Mouse (Mus musculus): ENCODE data around the gene Aass. TPM values are rescaled to one million over a fixed set of nuclear protein-coding genes. Genes with fewer than 3 reads are reported as not detected.
"Not testable (repeated sequence)": the region's sequence is repeated elsewhere in the genome, so short reads cannot be mapped to it uniquely, and the experiment has no call there.

Gene Aass
- polyA plus RNA-seq, 1 experiment from 2014 or later: 1.6 TPM

DNA sequence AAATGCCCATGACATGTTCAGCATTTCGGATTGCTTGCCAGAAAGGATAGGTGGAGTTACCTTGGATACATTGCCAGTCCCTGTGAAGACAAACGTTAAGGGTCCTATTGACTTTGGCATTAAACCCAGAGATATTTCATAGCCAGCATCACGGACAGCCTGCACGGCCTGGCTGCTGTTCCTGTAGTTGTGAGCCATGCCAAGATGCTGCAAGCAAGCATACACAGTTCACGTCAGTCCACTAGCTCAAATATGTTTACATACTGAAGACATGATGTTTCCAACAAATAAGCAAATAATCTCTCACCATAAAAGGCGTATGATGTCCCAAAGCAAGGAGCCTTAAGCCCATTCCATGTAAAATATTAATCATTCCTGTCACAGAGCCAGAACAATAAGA lies 18.0 kb downstream of the Aass start:
- H3K27ac ChIP-seq: no peak overlapping the region
- H3K9me3 ChIP-seq: no peaks in the 10 kb centered on the region
- no peak overlapping the region for H3K4me3 ChIP-seq (replicated peaks)
- H3K36me3 ChIP-seq (replicated peaks): no peaks in the 10 kb centered on the region
- no peak for ATAC-seq (ENCODE audit: low FRiP score)
- H3K4me1 ChIP-seq: no peaks in the 10 kb centered on the region
- 89% methylated on average over 6 of the region's 6 CpGs for WGBS
- H3K4me2 ChIP-seq: no peak overlapping the region
- no peaks in the 10 kb centered on the region for H3K27me3 ChIP-seq
- no peak overlapping the region for H3K9ac ChIP-seq

DNA sequence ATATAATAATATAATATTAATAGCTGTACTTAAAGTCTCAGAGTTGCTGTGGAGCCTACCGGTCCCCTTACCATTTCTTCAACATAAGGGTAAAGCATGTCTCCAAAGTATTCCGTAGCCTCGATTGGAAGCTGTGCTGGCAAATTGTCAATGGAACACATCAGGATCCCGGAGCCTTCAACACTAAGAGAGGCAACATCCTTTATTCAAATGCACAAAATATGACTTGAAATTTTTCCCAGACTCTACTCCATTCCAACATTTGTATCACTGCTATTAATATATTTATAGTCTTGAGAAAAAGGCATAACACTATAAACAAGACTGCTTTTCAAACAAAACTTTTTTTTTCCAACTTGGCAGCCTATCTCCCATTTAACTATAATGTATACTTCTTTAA lies 25.7 kb downstream of the Aass start:
- no peak overlapping the region for H3K27ac ChIP-seq
- ATAC-seq (ENCODE audit: low FRiP score): no peak
- WGBS: 98% methylated on average over 4 of the region's 4 CpGs
- no peaks in the 10 kb centered on the region for H3K9me3 ChIP-seq
- no peaks in the 10 kb centered on the region for H3K4me1 ChIP-seq
- H3K9ac ChIP-seq: no peak overlapping the region
- no peaks in the 10 kb centered on the region for H3K36me3 ChIP-seq (replicated peaks)
- H3K27me3 ChIP-seq: no peaks in the 10 kb centered on the region
- H3K4me2 ChIP-seq: no peak overlapping the region
- no peak overlapping the region for H3K4me3 ChIP-seq (replicated peaks)

DNA sequence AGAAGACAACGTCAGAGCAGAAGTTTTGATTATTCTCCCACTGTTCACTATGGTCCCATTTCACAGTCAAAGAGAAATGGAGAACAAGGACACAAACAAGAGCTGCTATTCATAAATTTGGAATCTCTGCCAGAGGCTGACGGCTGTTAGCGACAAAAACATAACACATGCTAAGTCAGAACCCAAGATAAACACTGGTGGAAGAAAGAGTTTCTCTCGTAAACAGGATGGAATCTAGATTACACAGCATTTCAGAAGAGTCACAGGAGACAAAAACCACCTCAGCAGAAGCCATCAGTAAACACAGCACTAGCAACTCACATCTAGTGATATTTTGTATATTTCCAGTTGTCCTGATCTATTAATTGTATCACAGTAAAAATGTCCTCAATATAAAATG lies 26.4 kb downstream of the Aass start:
- WGBS: 87% methylated on average over 4 of the region's 4 CpGs
- no peak overlapping the region for H3K4me3 ChIP-seq (replicated peaks)
- ATAC-seq (ENCODE audit: low FRiP score): no peak
- H3K9ac ChIP-seq: no peak overlapping the region
- H3K36me3 ChIP-seq (replicated peaks): no peaks in the 10 kb centered on the region
- no peak overlapping the region for H3K27ac ChIP-seq
- H3K4me2 ChIP-seq: no peak overlapping the region
- no peaks in the 10 kb centered on the region for H3K4me1 ChIP-seq
- H3K27me3 ChIP-seq: no peaks in the 10 kb centered on the region
- no peaks in the 10 kb centered on the region for H3K9me3 ChIP-seq

DNA sequence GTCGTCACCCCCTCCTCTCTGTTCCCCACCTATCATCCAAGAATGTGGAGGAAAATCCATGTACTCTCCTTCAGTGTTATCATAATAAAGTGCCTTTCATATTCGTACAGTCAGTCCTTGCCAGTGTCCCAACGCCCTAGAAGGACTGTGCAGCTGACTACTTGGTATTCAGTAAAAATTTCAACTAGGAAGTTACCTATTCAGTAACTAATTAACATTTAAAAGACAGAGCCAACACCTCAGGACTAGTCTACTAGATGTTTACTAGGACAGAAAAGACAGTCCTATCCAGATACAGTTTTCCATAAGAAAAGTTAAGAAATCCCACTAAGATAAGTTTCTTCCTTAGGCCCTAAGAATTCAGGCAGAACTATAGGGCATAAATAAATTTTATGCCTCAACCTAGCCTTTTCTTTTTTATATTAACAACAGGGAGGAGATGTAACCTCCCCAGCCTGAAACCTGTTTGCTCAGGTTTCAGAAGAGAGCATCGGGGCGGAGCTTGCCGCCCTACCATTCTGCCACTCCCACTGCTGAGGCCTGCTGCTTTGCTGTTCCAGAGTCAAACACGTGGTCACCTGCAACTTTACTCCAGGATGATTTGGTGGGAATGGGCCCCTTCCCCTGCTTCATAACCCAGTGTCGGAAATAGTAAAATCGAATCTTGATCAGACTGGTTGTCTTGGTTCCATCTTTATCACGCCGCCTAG lies 42.3 kb downstream of the Aass start:
- not testable (repeated sequence) for ATAC-seq (ENCODE audit: low FRiP score); H3K9ac ChIP-seq; H3K36me3 ChIP-seq (replicated peaks); H3K27ac ChIP-seq; H3K4me2 ChIP-seq; H3K4me3 ChIP-seq (replicated peaks); H3K9me3 ChIP-seq; H3K4me1 ChIP-seq; H3K27me3 ChIP-seq
- WGBS: 93% methylated on average over 11 of the region's 11 CpGs

DNA sequence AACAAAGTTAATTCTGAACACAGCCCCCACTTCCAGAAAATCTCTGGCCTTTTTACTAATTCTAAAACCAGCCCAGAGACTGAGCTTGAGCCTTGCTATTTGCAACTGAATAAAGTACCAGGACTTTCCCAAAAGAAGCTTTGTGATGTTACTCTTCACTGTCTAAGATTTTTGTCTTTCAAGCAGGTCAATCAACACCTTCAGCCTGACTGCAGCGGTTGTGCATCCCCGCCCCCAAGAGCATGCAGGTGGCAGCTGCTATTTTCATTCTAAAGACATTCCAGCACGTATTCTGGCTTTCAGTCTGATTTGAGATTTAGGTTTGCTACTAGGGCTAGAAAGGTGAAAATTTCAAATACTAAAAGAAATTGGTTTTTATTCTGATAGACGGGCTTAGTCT lies 43.5 kb downstream of the Aass start:
- not testable (repeated sequence) for H3K27ac ChIP-seq; ATAC-seq (ENCODE audit: low FRiP score); H3K27me3 ChIP-seq; H3K9me3 ChIP-seq; H3K9ac ChIP-seq; H3K4me1 ChIP-seq; H3K4me3 ChIP-seq (replicated peaks); H3K36me3 ChIP-seq (replicated peaks); H3K4me2 ChIP-seq
- 81% methylated on average over 4 of the region's 4 CpGs for WGBS

DNA sequence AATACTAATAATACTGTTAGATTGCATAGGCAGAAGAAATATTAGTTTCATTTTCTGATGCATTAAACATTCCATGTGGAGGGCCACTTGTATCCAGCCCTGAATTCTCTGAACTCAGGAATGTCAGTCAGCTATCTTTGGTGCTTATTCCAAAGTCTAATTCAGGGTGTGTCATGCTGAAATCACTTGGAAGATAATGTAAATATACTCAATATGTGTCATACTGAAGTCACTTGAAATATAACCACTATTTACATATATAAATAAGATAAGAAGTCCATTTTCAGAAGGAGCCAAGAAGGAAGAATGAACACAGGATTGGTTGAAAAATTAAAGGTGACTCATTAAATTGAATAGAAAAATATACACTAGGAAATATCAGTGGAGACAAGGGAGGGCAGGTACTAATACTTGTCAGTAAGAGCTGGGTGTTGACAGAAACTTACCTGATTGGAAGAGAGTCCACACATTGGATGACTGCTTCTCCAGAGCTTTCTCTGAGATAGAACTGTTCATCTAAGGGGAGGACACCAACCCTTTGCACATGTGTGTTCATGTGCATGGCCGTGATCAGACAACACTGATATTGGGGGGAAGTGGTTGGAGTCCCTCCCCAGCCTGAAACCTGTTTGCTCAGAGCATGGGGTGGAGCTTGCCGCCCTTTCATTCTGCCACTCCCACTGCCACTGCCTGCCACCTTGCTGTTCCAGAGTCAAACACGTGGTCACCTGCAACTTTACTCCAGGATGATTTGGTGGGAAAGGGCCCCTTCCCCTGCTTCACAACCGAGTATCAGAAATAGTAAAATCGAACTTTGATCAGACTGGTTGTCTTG lies 48.0 kb downstream of the Aass start:
- no peaks in the 10 kb centered on the region for H3K4me1 ChIP-seq
- no peak for ATAC-seq (ENCODE audit: low FRiP score)
- no peak overlapping the region for H3K4me3 ChIP-seq (replicated peaks)
- no peak overlapping the region for H3K4me2 ChIP-seq
- no peaks in the 10 kb centered on the region for H3K9me3 ChIP-seq
- H3K27me3 ChIP-seq: no peaks in the 10 kb centered on the region
- no peaks in the 10 kb centered on the region for H3K36me3 ChIP-seq (replicated peaks)
- H3K9ac ChIP-seq: no peak overlapping the region
- no peak overlapping the region for H3K27ac ChIP-seq
- 89% methylated on average over 5 of the region's 5 CpGs for WGBS

DNA sequence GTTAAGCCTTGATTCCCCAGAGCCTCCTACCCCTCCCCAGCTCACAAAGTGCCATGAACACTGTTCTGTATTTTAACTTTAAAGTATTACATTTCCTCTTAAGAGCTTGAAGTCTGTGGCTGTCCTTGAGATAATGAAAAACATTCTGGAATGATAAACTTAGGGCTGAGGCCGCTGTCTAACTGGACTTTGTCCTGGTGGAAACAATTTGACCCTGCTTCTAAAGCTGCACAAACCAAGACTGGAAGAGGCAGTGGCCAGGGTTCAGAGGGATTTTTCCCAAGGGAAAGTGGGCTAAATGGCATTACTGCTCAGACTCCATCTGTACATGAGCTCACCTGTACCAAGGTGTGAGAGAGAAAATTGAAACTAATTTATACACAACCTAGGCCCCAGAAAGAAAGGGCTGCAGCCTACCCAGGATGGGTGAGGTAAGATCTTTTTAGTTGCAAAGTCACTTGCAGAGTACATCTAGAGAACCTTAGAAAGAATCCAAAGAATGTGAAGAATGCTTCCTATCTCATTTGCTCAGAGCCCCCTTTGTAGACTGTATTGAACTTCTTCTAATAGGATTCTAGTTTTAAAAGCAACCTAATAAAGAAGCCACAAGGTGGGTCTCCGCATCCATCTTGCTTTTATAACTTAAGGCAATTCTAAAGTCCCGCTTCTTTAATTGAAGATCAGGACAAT lies 52.6 kb downstream of the Aass start:
- no peak for ATAC-seq (ENCODE audit: low FRiP score)
- WGBS: 58% methylated on average over 3 of the region's 3 CpGs

DNA sequence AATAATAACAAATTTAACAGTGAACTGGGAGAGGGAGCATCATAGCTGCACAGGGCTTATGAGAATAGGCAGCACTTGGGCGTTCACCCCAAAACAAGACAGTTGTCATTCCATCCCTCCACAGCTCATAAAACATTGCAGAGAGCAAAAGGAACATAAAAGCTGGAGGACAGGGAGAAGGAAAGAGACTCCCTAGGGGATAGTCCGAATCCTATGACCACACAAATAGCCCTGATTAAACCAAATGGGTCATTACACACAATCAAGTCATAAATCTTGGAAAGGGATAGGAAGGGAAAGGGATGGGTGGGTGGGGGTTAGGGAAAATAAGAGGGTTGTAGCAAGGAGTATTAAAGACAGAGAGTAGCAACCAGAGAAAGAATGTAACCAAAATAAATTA lies 54.5 kb downstream of the Aass start:
- Histone ChIP-seq H3K36me3 (replicated peaks) (no peaks in the 10 kb centered on the region), H3K4me3 (replicated peaks) (no peak overlapping the region), H3K4me1 (no peaks in the 10 kb centered on the region), H3K9ac (no peak overlapping the region), H3K27me3 (no peaks in the 10 kb centered on the region), H3K27ac (no peak overlapping the region), H3K9me3 (no peaks in the 10 kb centered on the region), H3K4me2 (no peak overlapping the region)
- WGBS: 90% methylated on average over 2 of the region's 2 CpGs
- ATAC-seq (ENCODE audit: low FRiP score): no peak

More for the DNA sequence above, 52.6 kb downstream of the Aass start:
- Histone ChIP-seq H3K27ac (no peak overlapping the region), H3K36me3 (replicated peaks) (no peaks in the 10 kb centered on the region), H3K4me1 (no peaks in the 10 kb centered on the region), H3K4me2 (no peak overlapping the region), H3K4me3 (replicated peaks) (no peak overlapping the region), H3K27me3 (no peaks in the 10 kb centered on the region), H3K9me3 (no peaks in the 10 kb centered on the region), H3K9ac (no peak overlapping the region)

DNA sequence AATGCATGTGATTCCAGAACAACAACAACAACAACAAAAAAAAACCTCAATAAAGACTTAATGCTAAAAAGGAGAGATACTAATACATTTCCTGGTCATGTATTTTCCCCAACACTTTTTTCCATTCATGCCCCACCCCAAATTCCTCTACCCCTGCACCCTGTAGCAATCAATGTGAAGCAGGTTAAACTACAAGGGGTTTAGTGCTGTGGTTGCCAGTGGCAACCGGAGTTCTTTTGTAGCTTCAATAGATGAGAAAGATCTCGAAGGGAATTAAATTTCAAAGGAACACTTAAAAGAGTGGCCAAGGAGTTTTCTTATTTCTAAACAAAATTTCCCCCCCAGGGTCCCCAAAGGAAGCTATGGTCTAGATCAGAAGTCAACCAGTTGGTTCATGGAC lies 56.7 kb downstream of the Aass start:
- no peak overlapping the region for H3K4me2 ChIP-seq
- H3K4me1 ChIP-seq: no peaks in the 10 kb centered on the region
- ATAC-seq (ENCODE audit: low FRiP score): no peak
- no peaks in the 10 kb centered on the region for H3K9me3 ChIP-seq
- H3K9ac ChIP-seq: no peak overlapping the region
- no peaks in the 10 kb centered on the region for H3K36me3 ChIP-seq (replicated peaks)
- H3K27me3 ChIP-seq: no peaks in the 10 kb centered on the region
- no peak overlapping the region for H3K27ac ChIP-seq
- H3K4me3 ChIP-seq (replicated peaks): no peak overlapping the region
- WGBS: 35% methylated on average over 2 of the region's 2 CpGs

DNA sequence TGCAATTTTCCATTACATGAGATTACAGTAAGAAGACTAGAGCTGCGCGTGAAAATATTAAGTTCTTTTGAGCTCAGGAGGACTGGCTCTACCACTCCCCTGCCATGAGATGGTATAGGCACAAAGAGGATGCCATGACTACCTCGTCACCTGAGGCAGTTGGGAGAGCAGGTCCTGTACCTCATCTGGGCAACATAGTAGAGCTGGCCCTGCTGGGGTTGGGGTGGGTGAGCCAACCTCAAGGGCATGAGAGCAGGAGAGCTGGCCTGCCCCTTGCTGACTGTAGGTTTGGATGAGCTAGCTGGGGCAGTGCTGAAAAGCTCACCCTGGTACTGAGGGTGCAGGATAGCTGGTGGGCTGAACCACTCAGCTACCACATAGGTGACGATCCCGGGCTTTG lies 77.1 kb downstream of the Aass start:
- WGBS: 92% methylated on average over 5 of the region's 5 CpGs
- Histone ChIP-seq H3K4me2 (no peak overlapping the region), H3K27ac (no peak overlapping the region), H3K4me3 (replicated peaks) (no peak overlapping the region), H3K27me3 (no peaks in the 10 kb centered on the region), H3K9ac (no peak overlapping the region), H3K36me3 (replicated peaks) (peaks cover 32% of the 10 kb centered on the region), H3K9me3 (no peaks in the 10 kb centered on the region), H3K4me1 (no peaks in the 10 kb centered on the region)
- ATAC-seq (ENCODE audit: low FRiP score): 0 out of 2 replicates have a peak, but pooled peaks have one; percentile 36

DNA sequence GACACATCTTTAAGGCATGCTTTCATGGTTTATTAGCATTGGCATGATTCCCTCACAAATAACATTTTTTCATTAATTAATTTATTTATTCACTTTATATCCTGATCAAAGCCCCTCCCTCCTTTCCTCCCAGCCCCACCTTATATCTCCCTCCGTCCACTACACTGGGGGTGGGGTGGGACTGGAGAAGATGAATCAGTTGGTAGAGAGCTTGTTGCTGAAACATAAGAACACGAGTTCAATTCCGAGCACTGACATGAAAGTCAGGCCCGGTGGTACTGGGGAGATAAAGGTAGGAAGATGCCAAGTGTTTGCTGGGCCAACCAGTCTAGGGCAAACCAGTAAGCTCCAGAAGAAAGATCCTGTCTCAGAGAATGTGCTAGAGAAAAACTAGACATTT lies 84.0 kb downstream of the Aass start:
- H3K4me3 ChIP-seq (replicated peaks): no peak overlapping the region
- H3K9ac ChIP-seq: no peak overlapping the region
- no peak for ATAC-seq (ENCODE audit: low FRiP score)
- H3K4me1 ChIP-seq: no peaks in the 10 kb centered on the region
- no peaks in the 10 kb centered on the region for H3K9me3 ChIP-seq
- 90% methylated on average over 4 of the region's 4 CpGs for WGBS
- no peak overlapping the region for H3K4me2 ChIP-seq
- peaks cover 61% of the 10 kb centered on the region for H3K36me3 ChIP-seq (replicated peaks)
- H3K27ac ChIP-seq: no peak overlapping the region
- no peaks in the 10 kb centered on the region for H3K27me3 ChIP-seq

DNA sequence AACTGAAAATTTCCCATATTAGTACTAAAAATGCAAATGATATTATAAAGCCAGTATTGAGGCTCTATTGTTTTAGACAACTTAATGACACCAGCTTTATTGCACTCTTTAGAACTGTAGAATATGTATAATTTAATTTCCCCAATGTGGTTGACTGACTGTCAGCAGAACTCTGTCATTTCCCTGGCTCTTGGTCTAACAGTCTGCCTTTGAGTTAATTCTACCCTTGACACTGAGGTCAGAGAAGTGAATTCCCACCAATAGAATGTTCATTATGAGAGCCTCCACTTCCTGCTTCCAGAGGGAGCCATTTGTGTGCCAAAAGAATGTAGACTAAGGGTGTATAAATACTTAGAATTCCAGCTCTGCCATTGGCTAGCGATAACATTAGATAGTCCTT lies 104.5 kb downstream of the Aass start:
- no peak for ATAC-seq (ENCODE audit: low FRiP score)
- Histone ChIP-seq H3K4me2 (no peak overlapping the region), H3K36me3 (replicated peaks) (peaks cover 38% of the 10 kb centered on the region), H3K4me1 (no peaks in the 10 kb centered on the region), H3K9me3 (no peaks in the 10 kb centered on the region), H3K27me3 (no peaks in the 10 kb centered on the region), H3K27ac (no peak overlapping the region), H3K9ac (no peak overlapping the region), H3K4me3 (replicated peaks) (no peak overlapping the region)
- 80% methylated on average over 1 of the region's 1 CpGs for WGBS

Data from forebrain, embryonic 12.5 days (tissue).